Mouse (Mus musculus): ENCODE measurements around the gene RPS10-NUDT3.
A peak's percentile ranks its signal among the peaks of the same experiment; 100 is the strongest.

GRCm38 (mm10) chr17:27655089-27656010 lies 20.3 kb upstream of the RPS10-NUDT3 start, which contains the start of gene Pacsin1:
- TF ChIP-seq POLR2A (IDR thresholded peaks at IDR 0.05; ENCODE audit: borderline replicate concordance, extremely low read depth, insufficient read depth, insufficient read length, poor library complexity, severe bottlenecking): 0 out of 2 replicates have a peak, but pooled peaks have one; percentile 16
- TF ChIP-seq CTCF (IDR thresholded peaks at IDR 0.05; ENCODE audit: borderline replicate concordance, extremely low read depth, insufficient read depth, insufficient read length): no peak
